Comparison of ENCODE assay signal across 9 mouse cellular contexts in genomic region chr6:22493632-22494260, GRCm38 (mm10).
DNase-seq lines count a peak whose midpoint lies in the region; ATAC-seq and TF ChIP-seq lines count a peak whose summit lies in the region.
"Had no signal": no experiment of that assay in that cellular context is flagged by ENCODE, and none has a peak within 500 bp of the region (broad histone marks: within the 10 kb centered on the region; RNA-seq: fewer than 3 reads in every experiment).

No protein-coding gene starts in this region.

- no peaks in the 10 kb centered on the region for H3K27me3 ChIP-seq in forebrain, embryonic 14.5 days (replicated peaks; ENCODE audit: control insufficient read depth, insufficient read depth, low read length)
- H3K27me3 ChIP-seq in intestine, embryonic 16.5 days (replicated peaks; ENCODE audit: control insufficient read depth, insufficient read depth, low read length), result no peaks in the 10 kb centered on the region
- H3K27me3 ChIP-seq: embryonic facial prominence, embryonic 12.5 days had no signal

- peak overlapping the region; percentile 45 for H3K4me3 ChIP-seq in gastrocnemius, adult 2 months
- H3K4me3 ChIP-seq in forebrain, embryonic 14.5 days (ENCODE audit: low read depth, low read length), result no peak overlapping the region
- no peak overlapping the region for H3K4me3 ChIP-seq in intestine, embryonic 16.5 days (ENCODE audit: low read length)
- H3K4me3 ChIP-seq: embryonic facial prominence, embryonic 12.5 days had no signal

- no peak overlapping the region for H3K4me2 ChIP-seq in forebrain, embryonic 14.5 days (ENCODE audit: low read length)
- H3K4me2 ChIP-seq in intestine, embryonic 16.5 days (ENCODE audit: low read depth, low read length), result no peak overlapping the region
- H3K4me2 ChIP-seq: embryonic facial prominence, embryonic 12.5 days had no signal

- no peak for DNase-seq in gastrocnemius, adult 2 months
- no peak for DNase-seq in gastrocnemius, adult 8-10 months (ENCODE audit: low spot score in 2 of 2)
- peak; percentile 84 for DNase-seq in 416B (ENCODE audit: low read depth)
- DNase-seq in WW6 (ENCODE audit: low read depth, low spot score), result peak; percentile 7
- DNase-seq in forebrain, embryonic 14.5 days (ENCODE audit: low spot score), result peak; percentile 91
- DNase-seq in ovary, postnatal 10 days (ENCODE audit: low spot score), result no peak

- TF ChIP-seq CTCF in gastrocnemius, adult 2 months (IDR thresholded peaks at IDR 0.05), result peak; percentile 86

- H3K4me1 ChIP-seq in forebrain, embryonic 14.5 days (ENCODE audit: control insufficient read depth, insufficient read depth, low read length), result no peaks in the 10 kb centered on the region
- H3K4me1 ChIP-seq in intestine, embryonic 16.5 days (ENCODE audit: control insufficient read depth, insufficient read depth, low read length), result no peaks in the 10 kb centered on the region
- H3K4me1 ChIP-seq: embryonic facial prominence, embryonic 12.5 days had no signal

- no peaks in the 10 kb centered on the region for H3K9me3 ChIP-seq in forebrain, embryonic 14.5 days (replicated peaks; ENCODE audit: control insufficient read depth, low read length)
- H3K9me3 ChIP-seq in intestine, embryonic 16.5 days (ENCODE audit: control insufficient read depth, low read length), result no peaks in the 10 kb centered on the region
- H3K9me3 ChIP-seq: embryonic facial prominence, embryonic 12.5 days had no signal

- 35% methylated on average over 11 of the region's 11 CpGs for WGBS in forebrain, embryonic 14.5 days
- WGBS in intestine, embryonic 16.5 days, result 39% methylated on average over 11 of the region's 11 CpGs

- H3K9ac ChIP-seq in forebrain, embryonic 14.5 days (ENCODE audit: low read length), result no peak overlapping the region
- no peak overlapping the region for H3K9ac ChIP-seq in intestine, embryonic 16.5 days (ENCODE audit: low read depth, low read length)
- H3K9ac ChIP-seq: embryonic facial prominence, embryonic 12.5 days had no signal

- no peak overlapping the region for H3K27ac ChIP-seq in gastrocnemius, adult 2 months
- H3K27ac ChIP-seq in forebrain, embryonic 14.5 days (ENCODE audit: low read depth, low read length), result no peak overlapping the region
- no peak overlapping the region for H3K27ac ChIP-seq in intestine, embryonic 16.5 days (ENCODE audit: low read length)
- H3K27ac ChIP-seq: embryonic facial prominence, embryonic 12.5 days had no signal

- intact Hi-C loops in gastrocnemius, adult 2 months (cut with DNase I), result loop anchor here (1.0 to 5.0 kb wide), 2 partner anchors 168 to 371 kb away; no protein-coding TSS in a partner anchor

- ATAC-seq in forebrain, embryonic 14.5 days, result peak; percentile 84
- peak; percentile 46; the same call in 1 of the 2 replicates for ATAC-seq in intestine, embryonic 16.5 days
- ATAC-seq in megakaryocyte progenitor cell, adult 5-6 weeks (replicated peaks; ENCODE audit: poor library complexity), result peak; percentile 96

- no peaks in the 10 kb centered on the region for H3K36me3 ChIP-seq in forebrain, embryonic 14.5 days (ENCODE audit: control insufficient read depth, insufficient read depth, low read length)
- no peaks in the 10 kb centered on the region for H3K36me3 ChIP-seq in intestine, embryonic 16.5 days (ENCODE audit: control insufficient read depth, insufficient read depth, low read length)
- H3K36me3 ChIP-seq: embryonic facial prominence, embryonic 12.5 days had no signal

Comparison
In these comparisons a context has a peak if more than half of its experiments do, and no peak if none do; other contexts are left out.
1. DNase-seq: peak in 416B (single experiment), WW6 (single experiment) and forebrain, embryonic 14.5 days (single experiment); none in gastrocnemius, adult 2 months (single experiment), gastrocnemius, adult 8-10 months (0 of 2) and ovary, postnatal 10 days (single experiment).
2. ATAC-seq: peak in every context shown above with its lines; median percentile 96 in megakaryocyte progenitor cell, adult 5-6 weeks; 84 in forebrain, embryonic 14.5 days; 46 in intestine, embryonic 16.5 days.